Mouse (Mus musculus) regulatory T cell (primary cell): ENCODE results near the gene Smad1.

Experiments
- in situ Hi-C: fragments of 300-600 bp; cut with MboI, MseI; formaldehyde crosslinking; loops from one replicate; pipeline ENCODE4 v1.15.1; 2025; ENCODE audit warnings: high pct_unique_total_duplicates

Gene Smad1

DNA sequence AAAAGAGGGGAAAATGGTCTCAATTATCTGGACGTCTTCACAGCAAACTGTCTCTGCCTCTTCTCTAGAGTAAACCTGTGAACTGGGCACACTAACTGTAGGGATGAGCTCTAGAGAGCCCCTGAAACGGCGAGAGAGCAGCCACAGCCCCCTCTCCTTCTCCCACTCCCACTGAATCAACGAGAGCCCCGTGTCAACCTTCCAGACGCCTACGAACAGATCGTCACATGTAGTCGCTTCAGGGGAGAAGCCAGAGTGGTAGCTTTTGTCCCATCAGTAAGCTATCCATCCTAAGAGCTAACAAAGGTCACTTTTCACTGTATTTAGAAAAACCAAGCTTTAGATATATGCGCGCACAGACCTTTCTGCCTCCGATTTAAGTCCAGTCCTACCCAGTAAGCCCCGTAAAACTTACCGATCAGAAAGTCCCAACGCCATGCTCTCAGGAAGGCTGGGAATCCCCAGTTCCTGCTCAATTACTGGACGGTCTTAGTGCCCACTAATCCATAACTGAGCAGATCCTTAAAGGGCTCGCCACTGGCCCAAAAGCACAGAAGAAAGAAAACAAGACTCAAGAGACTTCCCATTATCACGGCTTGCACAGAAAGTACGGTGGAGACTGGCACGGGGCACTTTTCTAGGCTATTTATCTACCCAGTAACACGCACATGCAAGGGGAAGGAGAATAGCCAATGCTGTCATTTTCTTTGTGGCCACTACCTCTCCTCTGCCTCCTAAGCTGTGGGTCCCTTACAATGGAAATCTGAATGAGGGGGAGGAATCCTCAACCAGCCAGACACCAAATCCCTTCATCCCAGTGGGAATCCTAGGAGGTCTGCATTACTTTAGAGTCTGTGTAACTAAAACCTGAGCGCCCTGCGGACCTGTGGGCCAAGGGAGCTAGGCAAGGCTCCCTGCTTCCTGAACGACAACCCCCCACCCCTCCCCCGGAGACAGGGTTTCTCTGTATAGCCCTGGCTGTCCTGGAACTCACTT is 14.7 kb downstream of the Smad1 start:
- in situ Hi-C loops: no loop called here

DNA sequence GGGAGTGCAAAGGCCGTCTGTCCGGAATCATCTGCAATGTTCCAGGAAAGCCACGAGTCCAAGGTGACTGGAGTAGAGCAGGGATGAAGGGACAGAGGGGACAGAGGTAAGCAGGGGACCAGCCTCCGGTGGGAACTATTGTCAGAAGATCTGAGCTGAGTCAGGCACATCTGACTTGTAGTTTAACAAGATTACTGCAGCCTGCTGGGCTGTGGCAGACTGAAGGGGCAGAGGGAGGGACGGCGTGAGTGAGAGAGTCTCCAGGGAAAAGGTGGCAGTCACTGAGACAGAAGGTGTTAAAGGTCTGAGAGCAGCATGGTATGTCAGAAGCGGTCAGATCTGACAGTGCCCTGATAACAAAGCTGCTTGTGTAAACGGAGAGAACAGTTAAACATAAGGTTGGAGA is 16.5 kb downstream of the Smad1 start:
- in situ Hi-C loops: no loop called here

DNA sequence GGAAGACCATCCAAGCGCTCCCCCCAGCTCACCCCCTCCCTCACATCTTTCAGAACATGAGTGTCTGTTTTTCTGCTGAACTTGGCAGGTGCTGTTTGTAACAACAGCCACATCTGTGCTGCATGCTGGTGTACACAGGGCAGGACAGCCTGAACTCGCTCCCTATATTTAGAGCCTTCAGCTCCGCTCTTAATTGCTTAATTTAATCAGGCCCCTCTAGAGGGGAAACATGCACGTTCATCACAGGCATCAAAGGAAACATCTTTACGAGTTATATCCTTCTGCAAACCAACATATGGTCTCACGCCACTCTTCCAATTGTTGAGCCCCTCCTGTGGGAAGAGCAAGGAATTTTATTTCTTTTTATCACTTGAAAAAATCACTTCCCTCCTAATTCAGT is 17.5 kb downstream of the Smad1 start:
- in situ Hi-C loops: no loop called here

GRCm38 (mm10) chr8:79380386-79380785 is 18.9 kb downstream of the Smad1 start:
- in situ Hi-C loops: no loop called here

- in situ Hi-C loops: no loop called here
Observed at GRCm38 (mm10) chr8:79379971-79380370, 19.3 kb downstream of the Smad1 start.

- in situ Hi-C loops: no loop called here
Observed at GRCm38 (mm10) chr8:79376648-79377047, 22.7 kb downstream of the Smad1 start.

DNA sequence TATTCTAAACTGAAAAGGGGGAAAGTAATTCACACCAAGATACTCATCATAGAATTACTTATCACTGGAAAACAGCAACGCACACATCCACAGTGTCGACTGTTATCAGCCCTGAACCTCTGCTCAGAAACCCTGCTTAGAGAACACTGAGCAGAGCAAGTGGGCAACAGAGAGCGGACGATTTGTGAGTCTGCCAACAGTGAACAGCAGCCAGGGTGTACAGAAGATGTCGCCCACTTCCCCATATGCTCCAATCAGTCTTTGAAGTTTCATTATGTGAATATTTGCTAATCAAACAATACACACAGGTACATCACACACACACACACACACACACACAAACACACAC is 23.6 kb downstream of the Smad1 start:
- in situ Hi-C loops: no loop called here

DNA sequence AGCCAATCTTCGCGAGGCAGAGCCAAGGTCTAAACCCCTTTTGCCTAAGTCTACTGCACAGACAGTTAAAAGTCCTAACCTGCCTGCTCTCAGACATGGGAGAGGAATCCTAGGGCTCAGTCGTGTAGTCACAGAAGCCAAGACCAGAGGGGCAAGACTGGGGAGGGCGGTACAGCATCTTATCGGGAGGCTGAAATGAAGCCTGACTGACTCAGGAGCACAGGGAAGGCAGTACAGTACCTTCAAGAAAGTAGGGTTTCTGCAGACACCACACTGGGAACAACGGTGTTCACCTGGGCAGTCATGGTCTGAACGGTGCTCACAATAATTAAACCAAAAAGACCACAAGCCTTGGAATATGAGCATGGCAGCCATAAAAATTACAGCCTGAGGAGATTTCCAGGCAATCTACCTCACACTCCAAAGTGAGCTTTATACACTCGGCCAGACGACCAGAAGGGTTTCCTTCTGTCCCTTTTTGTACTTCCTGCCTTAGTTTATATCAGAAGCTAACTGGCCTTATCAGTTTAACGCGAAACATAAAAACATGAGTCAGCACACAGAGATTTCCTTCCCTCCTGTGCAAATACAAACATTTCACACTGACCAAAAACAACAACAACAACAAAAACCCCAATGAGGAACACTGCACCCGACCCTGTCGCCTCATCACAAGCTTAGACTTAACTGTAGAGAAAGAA is 24.1 kb downstream of the Smad1 start:
- in situ Hi-C loops: no loop called here

DNA sequence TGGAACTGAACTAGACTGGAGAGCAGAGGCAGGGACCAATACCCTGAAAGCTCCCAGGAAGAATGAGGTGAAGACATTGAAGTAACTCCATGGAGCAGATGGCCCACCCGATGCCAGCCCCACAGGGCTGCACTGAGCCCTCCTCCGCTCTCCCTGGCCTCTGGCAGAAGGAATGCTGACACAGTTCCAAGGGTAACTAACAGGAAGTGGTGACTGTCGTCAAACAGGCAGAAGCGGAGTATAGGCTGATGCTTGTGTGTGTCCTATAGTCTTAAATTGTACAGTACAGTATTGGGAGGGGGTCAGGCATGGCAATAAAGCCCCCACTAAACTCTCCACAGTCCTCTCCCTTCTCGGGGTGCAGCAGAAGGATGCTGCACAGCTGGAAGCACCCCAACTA is 24.9 kb downstream of the Smad1 start:
- in situ Hi-C loops: no loop called here

GRCm38 (mm10) chr8:79373563-79373962 is 25.8 kb downstream of the Smad1 start:
- in situ Hi-C loops: no loop called here

GRCm38 (mm10) chr8:79372960-79373359 is 26.4 kb downstream of the Smad1 start:
- in situ Hi-C loops: no loop called here

GRCm38 (mm10) chr8:79372521-79372920 is 26.8 kb downstream of the Smad1 start:
- in situ Hi-C loops: no loop called here

- in situ Hi-C loops: no loop called here
Observed at GRCm38 (mm10) chr8:79372084-79372483, 27.2 kb downstream of the Smad1 start.

- in situ Hi-C loops: no loop called here
Observed at GRCm38 (mm10) chr8:79370646-79371290, 28.6 kb downstream of the Smad1 start.

DNA sequence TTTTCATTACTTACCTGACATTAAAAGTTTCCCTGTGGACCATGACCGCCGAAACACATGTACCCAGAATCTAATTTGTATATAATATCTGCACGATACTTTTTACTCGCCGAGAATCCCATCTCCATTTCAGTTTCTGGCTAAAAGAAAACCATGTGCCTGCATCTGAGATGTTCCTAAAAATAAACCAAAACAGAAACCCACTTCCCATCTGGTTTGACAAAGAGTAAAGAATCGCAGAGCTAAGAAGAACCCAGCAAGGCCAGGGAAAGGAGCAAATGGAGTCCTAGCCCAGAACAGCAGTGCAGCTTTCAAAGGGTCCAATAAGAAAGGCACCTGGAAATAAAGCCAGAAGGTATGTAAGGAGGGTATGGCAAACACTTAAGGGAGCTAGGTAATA is 30.2 kb downstream of the Smad1 start:
- in situ Hi-C loops: no loop called here

GRCm38 (mm10) chr8:79367959-79368358 is 31.4 kb downstream of the Smad1 start:
- in situ Hi-C loops: no loop called here

GRCm38 (mm10) chr8:79367350-79367749 is 32.0 kb downstream of the Smad1 start:
- in situ Hi-C loops: no loop called here

GRCm38 (mm10) chr8:79366227-79366626 is 33.1 kb downstream of the Smad1 start:
- in situ Hi-C loops: no loop called here

DNA sequence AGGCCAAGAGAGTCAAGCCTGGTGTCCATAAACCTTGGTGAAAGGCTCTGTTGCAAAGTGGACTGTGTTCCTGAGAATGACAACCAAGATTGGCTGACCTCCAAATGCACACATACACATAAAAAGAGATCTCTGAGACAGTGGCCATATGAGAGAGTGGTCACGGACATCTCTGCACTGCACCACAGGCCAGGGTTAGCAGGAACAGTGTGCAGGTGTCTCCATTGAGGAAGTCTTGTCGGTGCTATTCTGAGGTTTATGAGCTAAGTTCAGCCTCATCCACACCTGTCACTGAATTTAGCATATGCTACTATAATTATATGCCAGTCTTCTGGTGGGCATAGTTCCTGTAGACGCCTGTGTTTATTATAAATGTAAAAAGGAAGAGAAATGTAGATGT is 33.6 kb downstream of the Smad1 start:
- in situ Hi-C loops: no loop called here

GRCm38 (mm10) chr8:79364806-79365205 is 34.5 kb downstream of the Smad1 start:
- in situ Hi-C loops: no loop called here

DNA sequence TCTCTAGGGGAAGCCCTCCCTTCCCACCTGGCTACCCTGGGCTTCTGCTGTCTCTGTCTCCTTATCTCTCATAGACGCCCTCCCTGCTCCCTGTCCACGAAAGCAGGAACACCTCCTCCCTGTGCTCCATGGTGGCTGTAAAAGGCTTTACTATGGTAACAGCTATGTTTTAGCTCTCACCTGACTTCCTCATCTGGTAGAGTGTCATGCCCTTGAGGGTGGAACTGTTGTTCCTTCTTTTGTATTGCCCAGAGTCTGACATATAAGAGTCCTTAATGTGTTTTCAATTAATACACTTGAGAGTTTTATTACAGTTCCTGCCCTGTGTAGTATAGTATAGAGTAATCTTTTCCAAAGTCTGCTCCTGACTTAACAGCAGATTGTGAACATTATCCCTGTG is 36.9 kb downstream of the Smad1 start:
- in situ Hi-C loops: no loop called here

DNA sequence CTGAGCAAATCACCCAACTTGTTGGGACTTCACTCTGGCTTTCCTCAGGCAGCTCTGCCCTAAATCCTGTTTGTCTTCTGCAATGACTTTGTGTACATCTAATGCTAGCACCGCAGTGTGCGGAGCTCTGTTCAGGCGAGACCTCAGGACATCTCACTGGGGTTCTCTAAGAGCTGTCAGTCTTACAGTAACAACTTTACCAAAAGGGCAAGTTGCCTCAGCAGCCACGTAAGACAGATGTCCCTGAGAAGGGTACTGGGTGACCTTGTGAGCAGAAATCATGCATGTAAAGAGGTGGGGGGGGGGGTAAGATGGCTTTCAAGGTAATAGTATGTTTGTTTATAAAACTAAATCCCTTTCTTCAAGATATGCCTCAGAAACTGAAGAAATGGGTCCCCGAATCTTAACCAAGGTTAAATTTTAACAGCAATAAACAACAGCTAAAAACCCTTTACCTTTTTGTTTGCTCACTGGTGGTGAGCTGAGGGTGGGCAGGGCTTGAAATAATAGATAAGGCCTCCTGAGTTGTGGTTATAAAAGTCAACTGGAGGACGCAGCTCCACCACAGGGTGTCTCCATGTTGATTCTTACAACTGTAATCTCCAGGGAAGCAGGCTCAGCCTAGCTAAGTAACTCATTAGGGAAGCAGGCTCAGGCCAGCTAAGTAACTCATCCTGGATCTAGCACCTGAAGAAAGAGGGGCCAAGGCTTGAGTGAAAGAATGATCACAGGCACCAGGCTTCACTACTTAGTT is 38.4 kb downstream of the Smad1 start:
- in situ Hi-C loops: no loop called here
